Mouse (Mus musculus) thymus, postnatal 36 days (tissue): Measurements from ENCODE around the gene Notch1.

Source experiments
- DNase-seq, 2 experiments: peaks; one replicate each; pipeline ENCODE4 v3.0.0; 2022; ENCODE audit warnings: mixed read lengths in 2 of 2

Gene Notch1

GRCm38 (mm10) chr2:26475505-26476430 lies 40.7 kb downstream of the Notch1 start:
- no peak for DNase-seq

- no peak for DNase-seq
These were observed 41.5 kb downstream of the Notch1 start for GRCm38 (mm10) chr2:26474789-26475504.

GRCm38 (mm10) chr2:26472312-26473090 lies 44.0 kb downstream of the Notch1 start:
- DNase-seq, result no peak

DNA sequence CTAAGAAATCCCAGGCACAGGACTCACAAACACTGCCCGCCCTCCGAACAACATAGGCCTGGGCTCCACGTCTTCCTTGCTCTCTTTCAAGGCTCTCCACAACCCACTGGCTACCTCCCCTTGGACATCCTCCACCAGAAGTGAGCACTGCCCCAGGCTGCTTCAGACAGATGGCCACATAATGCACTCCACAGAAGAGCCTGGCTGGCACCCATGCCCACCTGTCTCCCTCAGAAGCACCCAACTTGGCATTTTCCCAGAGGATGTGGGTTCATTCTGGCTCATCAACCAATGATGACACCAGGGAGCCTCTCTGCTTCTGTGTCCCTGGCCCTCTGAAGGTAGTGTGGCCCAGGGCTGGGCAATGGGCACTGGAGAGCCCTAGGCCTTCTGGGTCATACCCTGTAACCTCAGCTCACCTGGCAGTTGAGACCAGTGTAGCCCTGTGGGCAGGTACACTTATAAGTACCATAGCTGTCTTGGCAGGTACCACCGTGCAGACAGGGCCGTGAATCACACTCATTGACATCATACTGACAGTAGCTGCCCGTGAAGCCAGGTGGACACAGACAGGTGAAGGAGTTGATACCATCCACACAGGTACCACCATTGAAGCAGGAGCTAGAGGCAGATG lies 44.7 kb downstream of the Notch1 start:
- no peak for DNase-seq

DNA sequence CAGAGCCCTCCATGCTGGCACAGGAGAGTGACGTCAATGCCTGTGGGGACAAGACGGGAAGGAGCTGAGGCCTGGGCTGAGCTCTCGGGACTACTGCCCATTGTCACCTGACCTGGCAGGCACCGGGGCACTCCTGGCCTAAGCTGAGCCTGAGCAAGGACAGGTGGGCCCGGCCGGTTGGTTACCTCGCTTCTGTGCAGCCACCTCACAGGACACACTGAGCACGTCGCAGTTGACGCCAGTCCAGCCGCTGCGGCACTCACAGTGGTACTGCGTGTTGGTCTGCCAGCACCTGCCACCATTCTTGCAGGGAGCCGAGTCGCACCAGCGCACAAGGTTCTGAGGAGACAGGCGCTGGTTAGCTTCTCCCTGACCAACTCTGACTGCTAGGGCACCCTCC lies 45.5 kb downstream of the Notch1 start:
- DNase-seq, result no peak

DNA sequence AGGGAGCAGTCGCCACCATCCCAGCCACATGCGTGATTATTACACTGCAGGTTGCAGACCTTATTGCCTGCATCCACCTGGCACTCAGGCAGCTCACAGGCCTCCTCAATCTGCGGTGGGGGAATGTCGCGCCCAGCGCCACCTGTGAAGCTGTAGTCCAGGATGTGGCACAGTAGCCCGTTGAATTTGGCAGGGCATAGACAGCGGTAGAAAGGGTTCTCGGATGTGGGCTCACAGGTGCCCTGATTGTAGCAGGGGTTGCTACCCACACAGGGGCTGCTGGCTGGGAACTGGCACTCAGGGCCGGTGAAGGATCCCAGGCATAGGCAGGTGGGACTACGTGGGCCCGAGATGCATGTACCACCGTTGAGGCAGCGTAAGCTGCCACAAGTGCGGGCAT lies 48.1 kb downstream of the Notch1 start:
- peak; percentile 76 to 87 for DNase-seq

DNA sequence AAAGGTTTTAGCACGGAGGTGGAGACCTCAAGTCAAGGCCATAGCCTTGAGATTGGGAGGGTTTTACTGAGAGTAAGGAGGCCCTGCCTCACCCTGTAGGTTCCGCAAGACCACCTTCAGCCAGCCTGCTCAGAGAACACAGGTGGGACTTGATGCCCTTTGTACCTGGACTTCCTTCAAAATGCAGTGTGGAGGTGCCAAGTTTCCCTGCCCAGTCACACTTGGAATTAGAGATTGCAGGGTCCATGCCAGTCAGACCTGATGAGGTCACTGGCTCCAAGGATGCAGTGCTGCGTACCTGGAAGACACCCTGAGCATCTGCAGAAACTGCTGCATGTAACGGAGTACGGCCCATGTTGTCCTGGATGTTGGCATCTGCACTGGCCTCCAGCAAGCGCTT lies 53.1 kb downstream of the Notch1 start:
- no peak for DNase-seq

DNA sequence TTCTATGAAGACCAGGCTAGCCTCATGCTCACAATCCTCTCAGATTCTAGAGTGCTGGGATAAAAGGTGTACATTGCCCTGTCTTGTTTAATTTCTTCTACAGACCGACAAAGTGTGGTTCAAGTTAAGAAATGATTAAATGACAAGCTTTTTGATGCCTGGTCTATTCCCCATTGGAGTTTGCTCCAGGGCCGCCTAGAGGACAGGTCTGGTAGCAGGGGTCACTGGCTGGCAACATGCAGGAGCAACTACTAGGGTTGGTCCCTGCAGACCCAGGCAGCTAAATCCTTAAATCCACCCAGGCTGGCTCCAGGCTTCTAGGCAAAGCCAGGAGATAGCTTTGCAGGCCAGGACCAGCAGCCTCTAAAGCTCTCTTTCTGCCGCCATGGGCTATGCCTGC lies 53.5 kb downstream of the Notch1 start:
- DNase-seq, result no peak

GRCm38 (mm10) chr2:26461667-26462066 lies 54.8 kb downstream of the Notch1 start:
- DNase-seq, result no peak

DNA sequence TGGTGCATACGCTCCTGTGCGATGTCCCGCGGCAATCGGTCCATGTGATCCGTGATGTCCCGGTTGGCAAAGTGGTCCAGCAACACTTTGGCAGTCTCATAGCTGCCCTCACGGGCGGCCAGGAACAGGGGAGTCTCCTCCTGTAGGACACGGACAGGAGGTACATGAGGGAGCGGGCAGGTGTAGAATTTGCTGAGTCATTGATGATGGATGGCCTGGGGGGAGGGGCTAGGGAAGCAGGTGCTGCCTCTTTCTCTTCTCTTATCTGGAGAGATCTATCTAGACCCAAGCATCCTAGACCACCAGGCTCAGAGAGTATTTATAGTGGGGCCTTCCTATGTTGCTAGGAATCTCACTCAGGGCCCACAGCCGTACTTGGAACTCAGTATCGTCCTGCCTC lies 55.6 kb downstream of the Notch1 start:
- peak; percentile 59 to 74 for DNase-seq

GRCm38 (mm10) chr2:26460097-26460646 lies 56.3 kb downstream of the Notch1 start:
- DNase-seq, result peak in 1 of 2 experiments; percentile 18

- DNase-seq, result no peak
These were observed 57.0 kb downstream of the Notch1 start for GRCm38 (mm10) chr2:26459478-26459877.

DNA sequence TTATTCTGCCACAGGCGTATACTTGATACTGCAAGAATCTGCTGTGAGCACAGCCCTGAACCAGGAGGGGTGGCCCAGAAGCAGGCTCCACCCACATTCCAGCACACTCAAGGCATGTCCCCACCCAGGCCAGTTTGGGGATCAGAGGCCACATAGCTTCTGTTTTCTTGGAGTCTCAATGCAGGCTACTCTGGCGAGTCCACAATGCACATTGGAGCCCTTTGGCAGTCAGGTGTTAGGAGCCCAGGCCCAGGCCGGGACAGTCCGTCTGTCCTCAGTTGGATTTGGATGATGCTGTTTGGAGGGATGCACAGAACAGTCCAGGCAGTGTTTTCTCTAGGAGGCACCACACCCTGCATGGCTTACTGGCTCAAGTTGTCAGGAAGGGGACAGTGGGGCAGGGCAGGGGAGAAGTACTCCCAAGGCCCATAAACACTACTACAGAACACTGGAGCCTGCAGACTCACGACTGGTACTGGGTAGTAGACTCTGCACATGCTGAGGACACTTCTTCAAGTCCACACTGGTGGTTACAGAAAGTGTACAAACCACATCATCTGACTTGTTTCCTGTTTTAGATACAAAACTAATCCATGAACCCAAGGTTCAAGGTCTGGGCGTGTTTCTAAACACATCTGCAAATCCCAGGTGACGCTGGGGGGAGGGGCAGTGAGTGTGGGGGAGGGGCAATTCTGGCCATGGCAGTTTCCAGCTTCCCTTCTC lies 57.9 kb downstream of the Notch1 start:
- peak; percentile 50 to 57 for DNase-seq

- peak; percentile 79 to 80 for DNase-seq
These were observed 67.1 kb downstream of the Notch1 start for GRCm38 (mm10) chr2:26449121-26450060.

DNA sequence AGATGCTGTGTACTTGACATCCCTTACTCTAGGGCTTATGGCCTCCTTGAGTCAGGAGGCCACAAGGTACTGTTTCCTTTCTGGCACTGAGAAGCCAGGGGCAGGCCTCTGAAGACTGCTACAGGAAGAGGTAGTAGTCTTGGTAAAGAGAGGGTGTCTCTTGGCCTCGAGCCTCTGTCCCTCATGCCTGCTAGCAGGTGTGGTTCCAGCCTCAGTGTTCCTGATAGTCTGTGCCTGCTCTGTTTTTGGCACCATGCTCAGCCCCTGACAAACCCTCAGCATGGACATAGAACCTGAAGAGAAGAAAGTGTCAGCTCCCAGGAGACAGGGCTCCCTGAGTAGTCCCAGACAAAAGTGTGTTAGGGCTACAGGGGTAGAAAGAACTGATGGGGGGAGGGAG lies 69.0 kb downstream of the Notch1 start:
- DNase-seq, result no peak

- no peak for DNase-seq
These were observed 69.8 kb downstream of the Notch1 start for GRCm38 (mm10) chr2:26446671-26447070.

DNA sequence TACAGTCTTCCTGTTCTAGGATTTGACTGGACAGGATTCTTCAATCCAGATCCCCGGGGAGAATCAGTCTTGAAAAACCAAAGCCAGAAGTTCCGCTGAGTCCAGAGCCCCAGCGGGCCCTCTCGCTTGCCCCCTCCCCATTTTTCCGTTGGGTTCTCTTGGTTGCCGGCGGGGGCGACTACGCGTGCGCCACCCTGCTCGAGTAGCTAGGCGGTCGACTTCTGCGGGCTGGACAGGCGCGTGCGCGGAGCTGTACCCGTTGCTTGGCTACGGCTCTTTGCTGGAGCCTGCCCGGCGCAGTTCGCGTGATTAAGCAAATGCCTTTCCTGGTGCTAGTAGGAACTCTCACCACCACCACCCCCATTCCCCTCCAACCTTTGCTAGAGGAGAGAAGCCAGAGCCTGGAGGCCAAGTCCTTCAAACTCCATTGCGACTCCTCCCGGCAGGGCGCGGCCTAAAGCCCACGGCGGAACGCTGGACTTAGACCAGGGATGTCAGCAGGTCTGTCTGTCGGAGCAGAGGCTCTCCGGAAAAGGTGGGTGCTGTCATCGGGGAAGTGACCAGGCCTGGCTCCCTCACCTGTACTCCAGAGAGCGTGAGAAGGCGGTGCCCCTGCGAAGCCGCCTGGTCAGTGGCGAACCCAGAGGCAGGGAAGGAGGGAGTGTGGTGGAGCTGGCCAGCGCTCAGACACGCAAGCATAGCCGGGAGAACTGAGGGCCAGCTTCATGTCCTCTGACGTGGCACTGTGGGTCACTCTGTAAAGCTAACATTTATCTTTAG lies 70.6 kb downstream of the Notch1 start:
- DNase-seq, result peak in 1 of 2 experiments; percentile 92

DNA sequence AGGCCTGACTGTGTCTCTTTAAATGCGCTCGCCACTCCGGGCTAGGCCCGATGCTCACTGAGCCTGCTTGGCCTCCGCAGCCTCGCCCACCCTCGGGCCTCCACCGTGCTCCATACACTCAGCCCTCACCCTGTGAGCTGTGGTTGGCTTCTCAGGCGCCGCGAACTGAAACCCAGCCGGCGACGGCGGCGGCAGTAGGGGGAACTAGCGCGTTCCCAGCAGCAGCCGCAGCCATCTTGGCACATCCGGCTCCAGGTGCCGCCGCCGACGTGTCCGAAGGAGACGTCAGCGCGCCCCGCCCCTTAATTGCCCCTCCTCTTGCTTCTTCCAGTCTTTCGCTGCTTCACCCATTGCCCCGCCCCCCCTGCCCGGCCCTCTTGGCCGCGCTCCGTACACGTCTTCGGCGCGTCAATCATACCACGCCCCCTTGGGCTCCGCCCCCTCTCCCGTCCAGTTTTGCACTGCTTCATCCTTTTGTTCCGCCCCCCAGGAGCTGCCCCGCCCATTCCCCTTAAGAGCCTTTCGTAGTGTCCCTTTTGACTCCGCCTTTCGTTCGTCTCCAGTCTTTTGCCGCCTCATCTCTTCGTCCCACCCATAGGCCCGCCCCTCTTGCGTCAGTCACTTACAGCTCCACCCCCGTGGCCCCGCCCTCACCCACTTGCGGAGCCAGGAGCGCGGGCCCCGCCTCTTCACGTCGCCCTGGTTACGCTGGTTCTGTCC lies 71.4 kb downstream of the Notch1 start, which contains the start of gene Sec16a:
Sec16a (minus strand) TSS at position 271 of the 720 bp plus-strand sequence.
- peak; percentile 100 for DNase-seq

- no peak for DNase-seq
These were observed 72.1 kb downstream of the Notch1 start for GRCm38 (mm10) chr2:26444368-26444767.
